Mouse (Mus musculus): ENCODE results near the gene Ogfod2. TPM values are rescaled to one million over a fixed set of nuclear protein-coding genes. Genes with fewer than 3 reads are reported as not detected.

The Ogfod2 gene
- polyA plus RNA-seq, 1 experiment from 2014 or later: 29.4 TPM

DNA sequence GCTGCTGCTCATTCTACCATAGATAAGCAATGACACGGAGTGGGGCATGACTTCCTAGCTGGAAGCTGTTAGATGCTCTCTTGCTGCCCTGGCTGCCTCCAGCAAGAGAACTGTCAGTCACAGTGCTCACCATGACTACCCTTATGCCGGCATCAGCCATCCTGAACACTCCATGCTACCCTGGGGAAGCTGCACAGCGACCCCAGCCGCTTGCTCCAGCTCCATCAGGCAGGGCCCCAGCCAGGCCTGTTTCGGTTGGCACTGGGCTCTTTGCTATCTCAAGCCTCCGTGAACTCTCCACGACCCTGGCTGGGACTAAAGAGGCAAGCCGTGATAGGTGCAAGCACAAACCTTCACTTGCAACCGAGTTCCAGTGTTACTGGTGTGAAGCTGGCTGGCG, 49.7 kb downstream of the Ogfod2 start:
- 39% methylated on average over 10 of the region's 10 CpGs for WGBS
- no peak overlapping the region for H3K9ac ChIP-seq

DNA sequence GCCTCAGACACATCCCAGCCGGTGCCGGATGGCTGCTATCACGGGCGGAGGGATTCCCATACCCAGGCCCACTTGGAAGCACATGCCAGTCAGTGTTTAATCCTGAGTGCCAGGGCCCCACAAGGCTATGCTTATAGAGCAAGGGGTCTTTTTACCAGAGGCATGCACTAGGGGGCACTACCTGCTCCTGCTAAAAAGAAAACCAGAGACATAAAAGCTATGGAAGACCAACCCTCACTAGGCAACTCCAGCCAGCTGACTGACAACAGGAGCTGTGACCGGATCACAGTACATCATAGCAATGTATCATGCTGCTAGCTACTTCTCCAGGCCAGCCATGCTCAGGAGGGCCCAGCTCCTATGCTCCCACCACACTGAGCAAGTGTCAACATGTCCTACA, 50.5 kb downstream of the Ogfod2 start:
- H3K36me3 ChIP-seq: no peaks in the 10 kb centered on the region
- H3K4me3 ChIP-seq: no peak overlapping the region
- 46% methylated on average over 5 of the region's 5 CpGs for WGBS
- peak overlapping the region; percentile 72 for H3K27ac ChIP-seq
- peak; percentile 18 for ATAC-seq (ENCODE audit: low FRiP score)
- H3K27me3 ChIP-seq: no peaks in the 10 kb centered on the region
- no peak overlapping the region for H3K9ac ChIP-seq
- H3K9me3 ChIP-seq: no peaks in the 10 kb centered on the region
- H3K4me1 ChIP-seq (replicated peaks): peaks cover 65% of the 10 kb centered on the region
- no peak overlapping the region for H3K4me2 ChIP-seq

More for the DNA sequence above, 49.7 kb downstream of the Ogfod2 start:
- no peaks in the 10 kb centered on the region for H3K36me3 ChIP-seq
- ATAC-seq (ENCODE audit: low FRiP score): peak; percentile 59; the same call in 1 of the 2 replicates
- H3K4me3 ChIP-seq: no peak overlapping the region
- H3K4me1 ChIP-seq (replicated peaks): peaks cover 57% of the 10 kb centered on the region
- no peak overlapping the region for H3K4me2 ChIP-seq
- H3K9me3 ChIP-seq: no peaks in the 10 kb centered on the region
- no peaks in the 10 kb centered on the region for H3K27me3 ChIP-seq
- 0 out of 2 replicates have a peak overlapping the region, but pooled peaks have one; percentile 45 for H3K27ac ChIP-seq

- 80% methylated on average over 11 of the region's 11 CpGs for WGBS
These were observed 51.3 kb downstream of the Ogfod2 start for GRCm38 (mm10) chr5:124163445-124163844.

More at GRCm38 (mm10) chr5:124163445-124163844, 51.3 kb downstream of the Ogfod2 start:
- H3K27ac ChIP-seq: no peak overlapping the region
- H3K36me3 ChIP-seq: no peaks in the 10 kb centered on the region
- no peaks in the 10 kb centered on the region for H3K27me3 ChIP-seq
- no peak for ATAC-seq (ENCODE audit: low FRiP score)
- H3K9me3 ChIP-seq: no peaks in the 10 kb centered on the region
- H3K9ac ChIP-seq: no peak overlapping the region
- no peak overlapping the region for H3K4me3 ChIP-seq
- peaks cover 69% of the 10 kb centered on the region for H3K4me1 ChIP-seq (replicated peaks)
- no peak overlapping the region for H3K4me2 ChIP-seq

Other genes with a start within 250 kb of the Ogfod2 start
- gene Hcar2, start 246.8 kb upstream of the Ogfod2 start, polyA plus RNA-seq (2015; fragmentation: Nextera tagmentation; extraction: Ambion mirVana): not detected in 2 replicates
- 0.34 and 0.39 TPM in 2 replicates for gene Hcar1, start 232.3 kb upstream of the Ogfod2 start, polyA plus RNA-seq (2015; fragmentation: Nextera tagmentation; extraction: Ambion mirVana)
- gene Denr, start 205.1 kb upstream of the Ogfod2 start, polyA plus RNA-seq (2015; fragmentation: Nextera tagmentation; extraction: Ambion mirVana): 143 and 146 TPM in 2 replicates
- 5.6 and 5.8 TPM in 2 replicates for gene Gm43518, start 184.9 kb upstream of the Ogfod2 start, polyA plus RNA-seq (2015; fragmentation: Nextera tagmentation; extraction: Ambion mirVana)
- gene Ccdc62, start 181.6 kb upstream of the Ogfod2 start, polyA plus RNA-seq (2015; fragmentation: Nextera tagmentation; extraction: Ambion mirVana): 6.2 and 7.8 TPM in 2 replicates
- gene Hip1r, start 138.7 kb upstream of the Ogfod2 start, polyA plus RNA-seq (2015; fragmentation: Nextera tagmentation; extraction: Ambion mirVana): 21.4 and 25.5 TPM in 2 replicates
- gene Vps37b, start 80.0 kb upstream of the Ogfod2 start, polyA plus RNA-seq (2015; fragmentation: Nextera tagmentation; extraction: Ambion mirVana): 79.3 and 84.7 TPM in 2 replicates
- gene Abcb9, start 16.5 kb upstream of the Ogfod2 start, polyA plus RNA-seq (2015; fragmentation: Nextera tagmentation; extraction: Ambion mirVana): 7.1 and 8.3 TPM in 2 replicates
- gene Arl6ip4, start 3.8 kb downstream of the Ogfod2 start, polyA plus RNA-seq (2015; fragmentation: Nextera tagmentation; extraction: Ambion mirVana): 71.7 and 75.1 TPM in 2 replicates
- 7.4 and 8.3 TPM in 2 replicates for gene Pitpnm2, start 137.5 kb downstream of the Ogfod2 start, polyA plus RNA-seq (2015; fragmentation: Nextera tagmentation; extraction: Ambion mirVana)
- 14.0 and 14.3 TPM in 2 replicates for gene Mphosph9, start 215.7 kb downstream of the Ogfod2 start, polyA plus RNA-seq (2015; fragmentation: Nextera tagmentation; extraction: Ambion mirVana)
- gene 2810006K23Rik, start 215.8 kb downstream of the Ogfod2 start, polyA plus RNA-seq (2015; fragmentation: Nextera tagmentation; extraction: Ambion mirVana): 15.5 and 16.2 TPM in 2 replicates

Data from hindbrain, embryonic 13.5 days (tissue).